Mouse (Mus musculus): ENCODE data around the gene Ppp1ca.

Gene Ppp1ca

GRCm38 (mm10) chr19:4191528-4192250 lies at the start of gene Ppp1ca:
Gene Ppp1ca (plus strand): TSS chr19:4192065.
- DNase-seq: peak; percentile 95 to 99

- DNase-seq: peak; percentile 53 to 70
Measured at GRCm38 (mm10) chr19:4142416-4143173, 49.3 kb upstream of the Ppp1ca start.

GRCm38 (mm10) chr19:4143759-4144268 lies 48.1 kb upstream of the Ppp1ca start, which contains the start of gene Cabp4:
Gene Cabp4 (minus strand): TSS chr19:4144033.
- DNase-seq: no peak

GRCm38 (mm10) chr19:4144550-4145498 lies 47.0 kb upstream of the Ppp1ca start:
- DNase-seq: peak in 1 of 2 experiments; percentile 51

- no peak for DNase-seq
Measured at GRCm38 (mm10) chr19:4145936-4146335, 45.9 kb upstream of the Ppp1ca start.

- no peak for DNase-seq
Measured at GRCm38 (mm10) chr19:4146366-4147021, 45.4 kb upstream of the Ppp1ca start.

- DNase-seq: no peak
Measured at GRCm38 (mm10) chr19:4147022-4147405, 44.9 kb upstream of the Ppp1ca start.

- DNase-seq: no peak
Measured at GRCm38 (mm10) chr19:4147782-4148490, 43.9 kb upstream of the Ppp1ca start.

GRCm38 (mm10) chr19:4148491-4148806 lies 43.4 kb upstream of the Ppp1ca start, which contains the start of gene Coro1b:
Gene Coro1b (plus strand): TSS chr19:4148619.
- peak; percentile 98 to 99 for DNase-seq

GRCm38 (mm10) chr19:4148819-4149218 lies 43.0 kb upstream of the Ppp1ca start:
- DNase-seq: peak in 1 of 2 experiments; percentile 34

GRCm38 (mm10) chr19:4149283-4149682 lies 42.6 kb upstream of the Ppp1ca start:
- no peak for DNase-seq

- DNase-seq: no peak
Measured at GRCm38 (mm10) chr19:4149764-4150461, 42.0 kb upstream of the Ppp1ca start.

- DNase-seq: no peak
Measured at GRCm38 (mm10) chr19:4150567-4151487, 41.0 kb upstream of the Ppp1ca start.

- DNase-seq: no peak
Measured at GRCm38 (mm10) chr19:4151488-4151860, 40.4 kb upstream of the Ppp1ca start.

- DNase-seq: no peak
Measured at GRCm38 (mm10) chr19:4151898-4152297, 40.0 kb upstream of the Ppp1ca start.

GRCm38 (mm10) chr19:4152445-4153231 lies 39.2 kb upstream of the Ppp1ca start:
- DNase-seq: no peak

GRCm38 (mm10) chr19:4153232-4153654 lies 38.6 kb upstream of the Ppp1ca start, which contains the start of gene Ptprcap:
Gene Ptprcap (plus strand): TSS chr19:4153604.
- no peak for DNase-seq

GRCm38 (mm10) chr19:4154437-4155222 lies 37.2 kb upstream of the Ppp1ca start:
- no peak for DNase-seq
